Mouse (Mus musculus) lung, embryonic 14.5 days (tissue): Measurements from ENCODE around the gene Itpr2. TPM values are rescaled to one million over a fixed set of nuclear protein-coding genes. Genes with fewer than 3 reads are reported as not detected.

Experiments
- ATAC-seq: fragments of 200-750 bp; cut with Nextera tagmentation; 2 replicates; pipeline ENCODE4 v1.8.0; 2017; ENCODE audit warnings: mild to moderate bottlenecking, moderate TSS enrichment, moderate library complexity; ENCODE audit not compliant: insufficient read depth
- DNase-seq: peaks from one replicate; pipeline ENCODE4 v3.0.0-alpha.2; 2015
- H3K27ac ChIP-seq: fragments of 300-500 bp; sonication (generic); 2 replicates; pipeline ENCODE4 v1.5.1; 2014; ENCODE audit warnings: low read depth, mild to moderate bottlenecking, moderate library complexity
- H3K27me3 ChIP-seq: fragments of 300-500 bp; sonication (generic); 2 replicates; pipeline ENCODE4 v1.6.1; 2014; ENCODE audit warnings: low read length, control low read depth; ENCODE audit not compliant: insufficient read depth
- H3K36me3 ChIP-seq: fragments of 300-500 bp; sonication (generic); 2 replicates; pipeline ENCODE4 v1.6.1; 2014; ENCODE audit warnings: control low read depth; ENCODE audit not compliant: insufficient read depth
- H3K4me1 ChIP-seq: fragments of 300-500 bp; sonication (generic); 2 replicates; pipeline ENCODE4 v1.6.1; 2014; ENCODE audit warnings: antibody characterized with exemption, control low read depth; ENCODE audit not compliant: insufficient read depth
- H3K4me2 ChIP-seq: fragments of 300-500 bp; sonication (generic); 2 replicates; pipeline ENCODE4 v1.6.1; 2014; ENCODE audit warnings: mild to moderate bottlenecking
- H3K4me3 ChIP-seq: fragments of 300-500 bp; sonication (generic); 2 replicates; pipeline ENCODE4 v1.5.1; 2014; ENCODE audit warnings: low read depth, low read length
- H3K9ac ChIP-seq: fragments of 300-500 bp; sonication (generic); 2 replicates; pipeline ENCODE4 v1.6.1; 2014
- H3K9me3 ChIP-seq: fragments of 300-500 bp; sonication (generic); 2 replicates; pipeline ENCODE4 v1.6.1; 2016; ENCODE audit warnings: low read depth, low read length, control low read depth
- CTCF ChIP-seq: IDR thresholded peaks from 2 replicates; pipeline ENCODE4 v1.5.1; 2016; ENCODE audit warnings: antibody characterized with exemption, low read depth
- WGBS: fragments of 180-500 bp; shearing (Covaris S2); extraction: QIAGEN DNeasy Blood & Tissue Kit; methylation state at CpG from one replicate; pipeline ENCODE4 v1.1.7; 2014; 5-methylcytosine and 5-hydroxymethylcytosine counted together
- polyA plus RNA-seq: library from polyadenylated mRNA; unstranded; fragments of >200 nt; fragmentation: Nextera tagmentation; extraction: Ambion mirVana; gene quantifications from 2 replicates; pipeline ENCODE4 v1.2.1, GENCODE M21; 2014

Gene Itpr2
- polyA plus RNA-seq, 1 experiment from 2014 or later, result 13.1 TPM

DNA sequence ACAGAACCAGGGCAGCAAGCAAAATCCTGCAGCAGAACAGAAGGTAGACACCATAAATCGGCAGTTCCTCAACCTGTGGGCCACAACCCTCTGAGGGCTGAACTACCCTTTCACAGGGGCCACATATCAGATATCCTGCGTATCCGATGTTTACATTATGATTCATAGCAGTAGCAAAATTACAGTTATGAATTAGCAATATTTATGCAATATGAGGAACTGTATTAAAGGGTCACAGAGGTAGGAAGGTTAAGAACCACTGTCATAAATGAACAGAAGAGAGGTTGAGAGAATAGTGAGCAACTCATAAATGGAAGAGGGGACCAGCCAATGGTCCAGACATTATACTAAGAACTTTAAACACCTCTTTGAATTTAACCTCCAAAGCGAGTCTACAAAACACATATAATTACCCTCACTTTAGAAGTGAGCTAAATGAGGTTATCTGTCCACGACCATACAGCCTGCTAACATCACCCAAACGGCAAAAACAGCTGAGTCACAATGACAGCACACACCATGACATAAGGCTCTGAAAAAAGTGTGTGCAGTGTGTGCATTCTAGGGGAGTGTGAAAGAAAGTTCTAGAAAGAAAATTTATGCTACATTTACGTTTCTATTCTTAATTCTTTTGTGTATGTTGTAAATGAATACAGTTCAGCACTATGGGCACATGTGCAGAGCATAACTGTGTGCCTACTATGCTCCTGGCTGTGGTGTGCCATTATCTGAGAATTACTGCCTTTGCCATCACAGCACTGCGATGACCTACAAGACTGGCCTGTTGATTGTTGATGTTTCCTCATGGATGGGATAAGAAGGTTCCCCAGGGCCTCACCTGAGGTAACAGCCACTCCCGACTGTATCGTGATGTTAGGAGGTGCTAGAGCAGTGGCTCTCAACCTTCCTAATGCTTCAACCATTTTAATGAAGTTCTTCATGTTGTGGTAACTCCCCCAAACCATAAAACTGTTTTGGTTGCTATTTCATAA, 47.2 kb downstream of the Itpr2 start:
- Histone ChIP-seq H3K9ac (no peak overlapping the region), H3K36me3 (no peaks in the 10 kb centered on the region), H3K4me2 (no peak overlapping the region), H3K27me3 (no peaks in the 10 kb centered on the region), H3K4me3 (no peak overlapping the region), H3K4me1 (no peaks in the 10 kb centered on the region), H3K9me3 (no peaks in the 10 kb centered on the region), H3K27ac (no peak overlapping the region)
- WGBS, result 76% methylated on average over 10 of the region's 10 CpGs
- ATAC-seq (no peak), DNase-seq (no peak)
- TF ChIP-seq CTCF, result no peak

GRCm38 (mm10) chr6:146452474-146452873, 49.5 kb downstream of the Itpr2 start:
- no peak overlapping the region for H3K9ac ChIP-seq
- ATAC-seq, result no peak
- no peaks in the 10 kb centered on the region for H3K36me3 ChIP-seq
- no peak overlapping the region for H3K4me3 ChIP-seq
- no peaks in the 10 kb centered on the region for H3K9me3 ChIP-seq
- TF ChIP-seq CTCF, result no peak
- H3K4me1 ChIP-seq, result no peaks in the 10 kb centered on the region
- no peaks in the 10 kb centered on the region for H3K27me3 ChIP-seq
- no peak overlapping the region for H3K27ac ChIP-seq
- DNase-seq, result no peak
- 85% methylated on average over 16 of the region's 16 CpGs for WGBS
- no peak overlapping the region for H3K4me2 ChIP-seq

- no peak for ATAC-seq
- H3K4me3 ChIP-seq, result no peak overlapping the region
Measured at GRCm38 (mm10) chr6:146446032-146446704, 55.9 kb downstream of the Itpr2 start.

DNA sequence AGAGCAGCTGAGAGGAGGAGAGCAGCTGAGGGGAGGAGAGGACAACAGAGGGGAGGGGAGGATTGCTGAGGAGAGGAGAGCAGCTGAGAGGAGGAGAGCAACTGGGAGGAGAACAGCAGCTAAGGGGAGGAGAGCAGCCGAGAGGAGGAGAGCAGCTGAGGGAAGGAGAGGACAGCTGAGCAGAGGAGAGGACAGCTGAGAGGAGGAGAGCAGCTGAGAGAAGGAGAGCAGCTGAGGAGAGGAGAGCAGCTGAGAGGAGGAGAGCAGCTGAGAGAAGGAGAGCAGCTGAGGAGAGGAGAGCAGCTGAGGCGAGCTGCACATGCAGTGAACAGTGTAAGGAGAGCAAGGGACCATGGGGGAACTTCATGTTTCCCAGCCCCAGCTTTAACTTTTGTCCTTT, 62.2 kb downstream of the Itpr2 start:
- no peaks in the 10 kb centered on the region for H3K9me3 ChIP-seq
- H3K4me1 ChIP-seq, result no peaks in the 10 kb centered on the region
- ATAC-seq, result no peak
- H3K27ac ChIP-seq, result no peak overlapping the region
- no peak overlapping the region for H3K4me2 ChIP-seq
- DNase-seq, result no peak
- H3K27me3 ChIP-seq, result no peaks in the 10 kb centered on the region
- no peak overlapping the region for H3K4me3 ChIP-seq
- TF ChIP-seq CTCF, result no peak
- WGBS, result 42% methylated on average over 2 of the region's 2 CpGs
- H3K9ac ChIP-seq, result no peak overlapping the region
- no peaks in the 10 kb centered on the region for H3K36me3 ChIP-seq

More at GRCm38 (mm10) chr6:146446032-146446704, 55.9 kb downstream of the Itpr2 start:
- no peak for TF ChIP-seq CTCF
- Histone ChIP-seq H3K9me3 (no peaks in the 10 kb centered on the region), H3K4me2 (no peak overlapping the region), H3K9ac (no peak overlapping the region), H3K4me1 (no peaks in the 10 kb centered on the region), H3K27me3 (no peaks in the 10 kb centered on the region), H3K27ac (no peak overlapping the region), H3K36me3 (no peaks in the 10 kb centered on the region)
- no peak for DNase-seq
- 88% methylated on average over 11 of the region's 11 CpGs for WGBS

GRCm38 (mm10) chr6:146439071-146439818, 62.8 kb downstream of the Itpr2 start:
- no peak overlapping the region for H3K4me3 ChIP-seq
- H3K27me3 ChIP-seq, result no peaks in the 10 kb centered on the region
- 62% methylated on average over 10 of the region's 10 CpGs for WGBS
- DNase-seq, result no peak
- no peaks in the 10 kb centered on the region for H3K36me3 ChIP-seq
- H3K4me2 ChIP-seq, result no peak overlapping the region
- H3K4me1 ChIP-seq, result no peaks in the 10 kb centered on the region
- no peak for ATAC-seq
- TF ChIP-seq CTCF, result no peak
- H3K9me3 ChIP-seq, result no peaks in the 10 kb centered on the region
- no peak overlapping the region for H3K9ac ChIP-seq
- no peak overlapping the region for H3K27ac ChIP-seq

DNA sequence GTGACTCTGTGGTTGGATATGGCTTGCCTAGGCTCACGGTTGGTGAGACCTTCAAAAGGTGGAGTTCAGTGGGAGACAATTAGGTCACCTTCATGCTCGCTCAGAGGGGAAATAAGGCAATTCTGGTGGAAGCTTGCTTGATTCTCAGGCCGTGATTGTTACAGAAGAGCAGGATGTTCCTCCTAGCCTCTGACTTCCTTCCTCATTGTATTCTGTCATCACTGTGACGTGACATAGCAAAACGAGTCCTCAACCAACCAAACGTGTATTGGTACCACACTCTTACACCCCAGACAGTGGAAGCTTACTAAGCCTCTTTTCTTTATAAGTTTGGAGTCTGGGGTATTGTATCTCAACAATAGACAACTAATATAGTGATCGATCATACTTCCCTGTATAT, 64.0 kb downstream of the Itpr2 start:
- WGBS, result 70% methylated on average over 7 of the region's 7 CpGs
- DNase-seq (no peak), ATAC-seq (no peak)
- Histone ChIP-seq H3K27me3 (no peaks in the 10 kb centered on the region), H3K27ac (no peak overlapping the region), H3K36me3 (no peaks in the 10 kb centered on the region), H3K4me2 (no peak overlapping the region), H3K4me1 (no peaks in the 10 kb centered on the region), H3K4me3 (no peak overlapping the region), H3K9ac (no peak overlapping the region), H3K9me3 (no peaks in the 10 kb centered on the region)
- no peak for TF ChIP-seq CTCF
